Mouse (Mus musculus) adrenal gland, adult (tissue): ENCODE measurements around the gene Commd1.

Experiments
- DNase-seq, 2 experiments: peaks; one replicate each; pipeline ENCODE4 v3.0.0; 2022 to 2023; ENCODE audit warnings: low spot score in 1 of 2; ENCODE audit not compliant: inconsistent age in 2 of 2

Commd1 gene

GRCm38 (mm10) chr11:22956346-22956745, 25.8 kb downstream of the Commd1 start:
- peak in 1 of 2 experiments; percentile 51 for DNase-seq

GRCm38 (mm10) chr11:22952668-22953067, 29.5 kb downstream of the Commd1 start:
- DNase-seq: no peak

DNA sequence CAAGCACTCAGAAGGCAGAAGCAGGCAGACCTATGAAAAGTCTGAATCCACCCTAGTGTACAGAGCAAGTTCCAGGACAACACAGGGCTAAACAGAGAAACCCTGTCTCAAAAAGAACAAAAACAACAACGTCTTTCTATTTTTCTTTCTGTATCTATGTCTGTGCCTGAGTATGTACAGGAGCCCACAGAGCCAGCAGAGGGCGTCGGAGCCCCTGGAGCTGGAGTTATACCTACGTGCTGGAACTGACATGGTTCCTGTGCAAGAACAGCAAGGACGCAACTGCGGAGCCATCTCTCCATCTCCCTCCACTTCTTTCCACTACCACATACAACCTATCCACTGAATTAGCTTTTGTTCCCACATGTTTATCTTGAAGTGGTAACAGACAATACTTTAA, 32.1 kb downstream of the Commd1 start:
- DNase-seq: no peak

- peak in 1 of 2 experiments; percentile 51 for DNase-seq
Observed at GRCm38 (mm10) chr11:22949101-22949500, 33.1 kb downstream of the Commd1 start.

- no peak for DNase-seq
Observed at GRCm38 (mm10) chr11:22938983-22939382, 43.2 kb downstream of the Commd1 start.

GRCm38 (mm10) chr11:22937716-22938316, 44.4 kb downstream of the Commd1 start:
- no peak for DNase-seq

- DNase-seq: no peak
Observed at GRCm38 (mm10) chr11:22936446-22937125, 45.6 kb downstream of the Commd1 start.

GRCm38 (mm10) chr11:22932167-22932566, 50.0 kb downstream of the Commd1 start:
- DNase-seq: no peak

DNA sequence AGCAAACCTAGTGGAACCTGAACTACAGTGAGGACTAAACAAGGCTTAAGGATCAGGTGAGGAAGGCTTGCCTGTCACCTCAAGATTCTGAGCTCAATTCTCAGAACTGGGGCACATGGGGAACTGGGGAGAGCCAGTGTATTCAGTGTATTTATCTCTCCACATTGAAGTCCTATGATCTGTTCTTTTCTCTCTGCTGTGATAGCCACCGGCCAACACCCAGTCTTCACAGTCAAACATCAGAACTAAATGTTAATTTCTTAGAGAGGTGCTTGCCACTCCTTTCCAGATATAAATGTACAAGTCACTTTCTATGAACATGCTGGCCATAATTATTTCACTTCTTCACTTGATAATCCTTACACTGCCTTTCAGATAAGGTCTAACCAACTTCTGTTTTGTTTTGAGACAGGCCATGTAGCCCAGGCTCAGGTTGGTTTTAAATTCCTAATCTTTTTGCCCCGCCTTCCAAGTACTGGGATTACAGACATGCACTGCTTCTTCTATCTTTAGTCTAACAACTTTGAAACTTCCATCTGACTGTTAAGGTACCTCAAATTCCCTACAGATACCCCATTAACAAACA, 50.8 kb downstream of the Commd1 start:
- DNase-seq: no peak

DNA sequence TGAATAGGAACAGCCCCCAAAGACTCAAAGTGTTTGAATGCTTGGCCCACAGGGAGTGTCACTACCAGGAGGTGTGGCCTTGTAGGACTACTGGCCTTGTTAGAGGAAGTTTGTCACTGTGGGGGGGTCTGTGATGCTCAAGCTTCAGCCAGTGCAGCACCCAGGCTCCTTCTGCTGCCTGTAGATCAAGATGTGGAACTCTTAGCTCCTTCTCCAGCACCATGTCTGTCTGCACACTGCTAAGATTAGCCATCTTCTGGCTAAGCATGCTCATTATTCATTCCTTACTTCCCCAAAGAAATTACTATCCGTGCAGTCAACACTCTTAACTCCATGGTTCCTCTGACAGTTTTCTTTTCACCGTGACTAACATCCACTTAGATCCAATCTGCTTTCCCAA, 52.1 kb downstream of the Commd1 start:
- no peak for DNase-seq

- peak; percentile 23 to 71 for DNase-seq
Observed at GRCm38 (mm10) chr11:22928586-22929169, 53.5 kb downstream of the Commd1 start.

DNA sequence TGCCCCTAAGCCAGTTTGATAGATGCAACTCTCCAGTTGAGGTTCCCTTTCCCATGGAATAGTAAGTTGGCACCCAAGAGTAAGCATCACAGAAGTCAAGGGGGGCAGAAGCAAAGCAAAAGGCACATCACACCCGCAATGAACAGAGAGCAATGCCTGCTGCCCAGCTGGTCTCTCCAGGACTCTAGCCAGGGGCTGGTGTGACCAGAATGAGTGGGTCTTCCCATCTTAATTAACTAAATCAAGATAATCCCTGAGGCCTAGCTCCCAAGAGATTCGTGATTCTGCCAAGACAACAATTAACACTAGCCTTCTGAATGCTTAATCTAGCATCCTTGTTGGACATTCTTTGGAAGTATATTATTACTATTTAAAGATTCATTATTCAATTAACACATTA, 58.6 kb downstream of the Commd1 start:
- DNase-seq: no peak

DNA sequence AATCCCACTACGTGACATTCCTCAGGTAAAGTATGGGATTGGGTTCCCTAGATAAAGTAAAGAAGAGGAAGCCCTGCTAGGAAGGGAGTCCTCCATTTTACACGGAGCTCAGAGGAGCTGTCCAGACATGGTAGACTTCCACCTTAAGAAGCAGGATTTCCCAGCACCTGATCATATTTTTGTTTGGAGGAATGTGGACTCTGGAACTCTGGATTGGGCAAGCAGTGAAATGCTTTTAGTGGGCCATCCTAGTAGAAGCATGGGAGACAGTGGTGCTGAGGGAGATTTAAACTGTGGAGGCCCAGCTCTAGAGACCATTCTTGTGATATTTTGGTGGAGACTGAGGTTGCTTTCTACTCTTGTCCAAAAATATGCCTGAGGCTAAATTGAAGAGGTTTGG, 59.6 kb downstream of the Commd1 start:
- DNase-seq: no peak

DNA sequence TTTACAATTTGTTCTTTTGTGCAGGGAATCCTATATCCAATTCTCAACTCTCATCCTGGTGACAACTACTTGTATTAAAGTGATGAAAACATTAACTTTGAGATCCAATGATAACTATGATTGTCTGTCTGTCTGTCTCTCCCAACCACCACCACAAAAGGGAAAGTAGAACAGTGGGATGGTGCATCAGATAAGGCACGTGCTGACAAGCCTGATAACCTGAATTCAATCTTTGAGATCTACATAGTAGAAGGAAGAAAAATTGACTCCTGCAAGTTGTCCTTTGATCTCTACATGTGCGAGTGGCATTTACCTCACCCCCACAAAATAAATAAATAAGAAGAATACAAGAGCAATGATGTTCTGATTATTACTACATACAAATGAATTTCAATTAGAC, 62.8 kb downstream of the Commd1 start:
- DNase-seq: no peak

GRCm38 (mm10) chr11:22917786-22918185, 64.4 kb downstream of the Commd1 start:
- DNase-seq: no peak

DNA sequence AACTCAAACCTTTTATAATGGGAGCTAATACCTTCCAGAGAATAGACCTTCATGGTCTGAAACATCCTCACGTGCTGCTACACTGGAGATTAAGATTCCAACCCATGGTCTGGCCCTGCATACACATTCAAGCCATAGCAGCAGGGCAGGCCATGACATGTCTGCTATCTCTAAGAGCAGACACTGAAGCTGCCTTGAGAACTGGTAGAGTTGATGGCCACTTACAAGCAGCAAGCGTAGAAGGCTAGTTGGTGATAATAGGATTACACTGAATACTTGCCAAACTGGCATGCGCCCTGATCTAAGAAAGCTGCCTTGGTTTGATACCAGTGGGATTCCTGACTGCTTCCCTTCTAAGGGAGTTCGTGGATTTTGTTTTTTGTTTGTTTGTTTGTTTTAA, 68.4 kb downstream of the Commd1 start:
- DNase-seq: no peak

DNA sequence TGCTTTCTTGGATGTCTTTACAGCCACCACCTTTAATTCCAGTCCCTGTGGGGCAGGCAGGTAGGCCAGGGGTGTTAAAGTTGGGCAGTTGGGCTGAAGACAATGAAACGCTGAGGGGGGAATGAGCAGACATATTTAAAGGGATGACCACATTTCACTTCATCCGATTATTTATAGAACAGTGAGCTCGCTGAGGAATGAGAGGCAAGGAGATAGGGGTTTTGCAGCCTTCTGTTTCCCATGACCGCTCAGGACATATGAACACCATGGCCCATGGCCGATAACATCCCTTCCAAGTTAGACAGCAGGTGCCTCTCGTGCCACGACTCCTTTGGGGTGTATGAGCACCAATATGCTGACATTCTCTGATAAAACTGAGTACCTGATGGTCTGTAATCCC, 70.4 kb downstream of the Commd1 start:
- DNase-seq: no peak

DNA sequence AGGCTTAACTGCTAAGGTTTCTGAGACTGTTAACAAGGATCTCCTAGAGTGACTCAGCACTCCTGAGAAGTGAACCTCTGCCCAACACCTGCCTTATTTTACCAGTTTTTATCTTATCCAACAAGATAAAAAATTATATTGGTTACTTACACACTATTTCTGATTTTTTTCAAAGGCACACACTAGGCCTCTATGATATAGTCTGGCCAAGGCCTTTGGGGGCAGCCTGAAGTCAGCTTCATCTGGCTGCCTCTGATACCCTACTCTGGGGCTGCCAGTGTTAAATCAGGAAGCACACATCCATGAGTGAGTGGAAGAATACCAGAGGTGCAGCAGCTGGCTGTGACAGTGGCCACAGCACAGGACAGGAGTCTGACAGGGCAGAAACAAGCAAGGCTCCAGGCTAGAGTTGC, 75.7 kb downstream of the Commd1 start:
- DNase-seq: no peak

DNA sequence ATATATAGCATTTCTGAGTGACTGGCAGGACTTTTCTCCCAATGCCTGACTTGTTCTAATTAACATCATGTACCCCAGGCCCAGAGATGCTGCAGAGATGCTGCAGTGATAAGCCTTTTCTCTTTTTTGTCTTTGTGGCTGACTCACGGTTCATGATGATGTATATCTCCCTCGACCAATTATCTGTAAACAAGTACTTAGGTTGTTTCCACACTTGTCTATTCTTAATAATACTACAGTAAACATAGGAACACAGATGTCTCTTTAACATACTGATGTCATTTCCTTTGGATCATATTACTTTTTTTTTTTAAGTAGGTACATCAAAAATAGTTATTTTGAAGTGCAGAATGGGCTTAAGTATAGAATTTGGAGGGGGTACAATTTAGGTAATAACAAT, 79.3 kb downstream of the Commd1 start:
- no peak for DNase-seq

DNA sequence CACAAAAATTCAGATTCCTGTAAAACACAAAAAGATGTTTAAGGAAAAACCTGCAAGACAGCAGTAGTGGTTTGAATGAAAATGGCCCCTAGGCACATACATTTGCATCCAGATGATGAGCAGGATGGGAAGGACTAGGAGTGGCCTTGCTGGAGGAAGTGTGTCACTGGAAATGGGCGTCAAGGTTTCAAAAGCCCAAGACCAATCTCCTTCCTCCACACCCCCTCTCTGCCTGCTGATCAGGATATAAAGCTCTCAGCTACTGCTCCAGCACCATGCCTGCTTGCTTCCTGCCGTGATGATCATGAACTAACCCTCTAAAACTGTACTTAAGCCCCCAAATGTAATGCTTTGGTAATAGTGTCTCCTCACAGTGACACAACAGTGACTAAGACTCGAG, 82.1 kb downstream of the Commd1 start:
- no peak for DNase-seq

GRCm38 (mm10) chr11:22897642-22898041, 84.5 kb downstream of the Commd1 start:
- no peak for DNase-seq

- DNase-seq: peak in 1 of 2 experiments; percentile 72
Observed at GRCm38 (mm10) chr11:22897127-22897526, 85.1 kb downstream of the Commd1 start.
